23 mouse cellular contexts compared by ENCODE assay signal in genomic region chr9:92252718-92253117, GRCm38 (mm10). TPM values are rescaled to one million over a fixed set of nuclear protein-coding genes. Genes with fewer than 3 reads are reported as not detected.
DNase-seq lines count a peak whose midpoint lies in the region; ATAC-seq and TF ChIP-seq lines count a peak whose summit lies in the region.
"Had no signal": no experiment of that assay in that cellular context is flagged by ENCODE, and none has a peak within 500 bp of the region (broad histone marks: within the 10 kb centered on the region; RNA-seq: fewer than 3 reads in every experiment).

No protein-coding gene starts in this region.

- no peaks in the 10 kb centered on the region for H3K27me3 ChIP-seq in intestine, embryonic 14.5 days (replicated peaks; ENCODE audit: control insufficient read depth, insufficient read depth, low read length)
- H3K27me3 ChIP-seq in intestine, embryonic 15.5 days (replicated peaks), result no peaks in the 10 kb centered on the region
- no peaks in the 10 kb centered on the region for H3K27me3 ChIP-seq in liver, embryonic 14.5 days (ENCODE audit: control insufficient read depth, insufficient read depth, low read length)
- H3K27me3 ChIP-seq in splenic B cell, adult 2 months (ENCODE audit: control insufficient read depth, insufficient read depth, low read length, poor library complexity, severe bottlenecking), result no peaks in the 10 kb centered on the region
- H3K27me3 ChIP-seq in midbrain, embryonic 14.5 days (ENCODE audit: control insufficient read depth, insufficient read depth, low read length), result no peaks in the 10 kb centered on the region
- H3K27me3 ChIP-seq: embryonic facial prominence, embryonic 13.5 days; hindbrain, embryonic 12.5 days; limb, embryonic 13.5 days; Patski had no signal

- TF ChIP-seq POLR2A in lung, adult 2 months (IDR thresholded peaks at IDR 0.05; ENCODE audit: borderline replicate concordance, extremely low read depth, low read depth, low read length), result no peak

- H3K9me3 ChIP-seq in intestine, embryonic 14.5 days (ENCODE audit: control insufficient read depth, low read length), result no peaks in the 10 kb centered on the region
- no peaks in the 10 kb centered on the region for H3K9me3 ChIP-seq in intestine, embryonic 15.5 days
- H3K9me3 ChIP-seq in liver, embryonic 14.5 days (ENCODE audit: control insufficient read depth, low read length), result no peaks in the 10 kb centered on the region
- H3K9me3 ChIP-seq in midbrain, embryonic 14.5 days (ENCODE audit: control insufficient read depth, low read length), result no peaks in the 10 kb centered on the region
- H3K9me3 ChIP-seq: embryonic facial prominence, embryonic 13.5 days; hindbrain, embryonic 12.5 days; limb, embryonic 13.5 days had no signal

- no peak for TF ChIP-seq EP300 in liver, embryonic 14.5 days (IDR thresholded peaks at IDR 0.05; ENCODE audit: low read depth)

- no peak overlapping the region for H3K27ac ChIP-seq in intestine, embryonic 14.5 days (ENCODE audit: low read depth)
- H3K27ac ChIP-seq in intestine, embryonic 15.5 days, result no peak overlapping the region
- no peak overlapping the region for H3K27ac ChIP-seq in liver, embryonic 14.5 days
- no peak overlapping the region for H3K27ac ChIP-seq in midbrain, embryonic 14.5 days (replicated peaks; ENCODE audit: low read depth, low read length)
- H3K27ac ChIP-seq: embryonic facial prominence, embryonic 13.5 days; hindbrain, embryonic 12.5 days; limb, embryonic 13.5 days; stomach, postnatal 0 days had no signal

- TF ChIP-seq CTCF in lung, adult 2 months (IDR thresholded peaks at IDR 0.05; ENCODE audit: insufficient read depth, low read length), result no peak
- TF ChIP-seq CTCF in liver, embryonic 14.5 days (IDR thresholded peaks at IDR 0.05; ENCODE audit: low read depth), result no peak

- H3K4me3 ChIP-seq in intestine, embryonic 14.5 days (ENCODE audit: low read depth, low read length), result no peak overlapping the region
- no peak overlapping the region for H3K4me3 ChIP-seq in intestine, embryonic 15.5 days (replicated peaks)
- H3K4me3 ChIP-seq in lung, adult 2 months (replicated peaks; ENCODE audit: extremely low read depth, low read depth, low read length), result peak overlapping the region; percentile 45
- no peak overlapping the region for H3K4me3 ChIP-seq in liver, embryonic 14.5 days (ENCODE audit: insufficient read depth in 1 of 2, low read depth in 2 of 2, low read length in 2 of 2)
- H3K4me3 ChIP-seq in midbrain, embryonic 14.5 days (replicated peaks; ENCODE audit: low read depth, low read length), result no peak overlapping the region
- H3K4me3 ChIP-seq: embryonic facial prominence, embryonic 13.5 days; hindbrain, embryonic 12.5 days; limb, embryonic 13.5 days had no signal

- DNase-seq in intestine, embryonic 14.5 days (ENCODE audit: low spot score), result no peak
- no peak for DNase-seq in lung, adult 2 months
- no peak for DNase-seq in lung, postnatal 36 days
- DNase-seq in liver, embryonic 14.5 days (ENCODE audit: low read depth in 3 of 3, low spot score in 3 of 3), result no peak
- peak; percentile 64 for DNase-seq in splenic B cell, adult 2 months (ENCODE audit: low read depth, low spot score)
- no peak for DNase-seq in cerebellum, adult 11-12 months
- no peak for DNase-seq in midbrain, embryonic 14.5 days
- DNase-seq: adrenal gland, postnatal 10 days; cerebellum, postnatal 14 days; lung, postnatal 10 days had no signal

- 83% methylated on average over 5 of the region's 5 CpGs for WGBS in intestine, embryonic 14.5 days
- 81% methylated on average over 5 of the region's 5 CpGs for WGBS in intestine, embryonic 15.5 days
- WGBS in lung, adult 2 months, result 43% methylated on average over 5 of the region's 5 CpGs
- WGBS in liver, embryonic 14.5 days (ENCODE audit: insufficient replicate concordance), result 39% methylated on average over 5 of the region's 5 CpGs
- 83% methylated on average over 5 of the region's 5 CpGs for WGBS in midbrain, embryonic 14.5 days

- H3K4me1 ChIP-seq in intestine, embryonic 14.5 days (replicated peaks; ENCODE audit: control insufficient read depth, insufficient read depth, low read length), result peaks cover 5% of the 10 kb centered on the region; the same call in 1 of the 2 replicates
- H3K4me1 ChIP-seq in intestine, embryonic 15.5 days (replicated peaks), result 0 out of 2 replicates have a peak, but pooled peaks cover 3% of the 10 kb centered on the region
- peaks cover 16% of the 10 kb centered on the region for H3K4me1 ChIP-seq in lung, adult 2 months (ENCODE audit: control insufficient read depth, insufficient read depth, low read length)
- peaks cover 2 to 17% of the 10 kb centered on the region in 2 experiments; a peak in 3 of 4 replicates for H3K4me1 ChIP-seq in liver, embryonic 14.5 days (replicated peaks; ENCODE audit: control insufficient read depth in 2 of 2, insufficient read depth in 2 of 2, low read length in 1 of 2)
- 0 out of 2 replicates have a peak, but pooled peaks cover 9% of the 10 kb centered on the region for H3K4me1 ChIP-seq in midbrain, embryonic 14.5 days (ENCODE audit: control insufficient read depth, insufficient read depth, low read length)

- H3K4me2 ChIP-seq in intestine, embryonic 14.5 days (ENCODE audit: low read length), result 0 out of 2 replicates have a peak overlapping the region, but pooled peaks have one; percentile 74
- no peak overlapping the region for H3K4me2 ChIP-seq in intestine, embryonic 15.5 days (replicated peaks)
- peak overlapping the region; percentile 45 for H3K4me2 ChIP-seq in liver, embryonic 14.5 days (ENCODE audit: low read depth)
- H3K4me2 ChIP-seq in midbrain, embryonic 14.5 days (ENCODE audit: low read length), result no peak overlapping the region
- H3K4me2 ChIP-seq: embryonic facial prominence, embryonic 13.5 days; hindbrain, embryonic 12.5 days; limb, embryonic 13.5 days had no signal

- no peak for ATAC-seq in intestine, embryonic 14.5 days (replicated peaks; ENCODE audit: low FRiP score, low TSS enrichment, low read depth)
- no peak for ATAC-seq in intestine, embryonic 15.5 days
- no peak for ATAC-seq in liver, embryonic 14.5 days (ENCODE audit: insufficient read depth)
- no peak for ATAC-seq in midbrain, embryonic 14.5 days (ENCODE audit: low FRiP score, low TSS enrichment)
- ATAC-seq: activated CD4-positive, CD25-positive, alpha-beta regulatory T cell, adult 4 months; forebrain, embryonic 16.5 days; Patski had no signal

- no peaks in the 10 kb centered on the region for H3K36me3 ChIP-seq in intestine, embryonic 14.5 days (ENCODE audit: control insufficient read depth, insufficient read depth, low read length)
- no peaks in the 10 kb centered on the region for H3K36me3 ChIP-seq in intestine, embryonic 15.5 days
- H3K36me3 ChIP-seq in liver, embryonic 14.5 days (replicated peaks; ENCODE audit: control insufficient read depth, insufficient read depth, low read depth), result no peaks in the 10 kb centered on the region
- no peaks in the 10 kb centered on the region for H3K36me3 ChIP-seq in splenic B cell, adult 2 months (ENCODE audit: control insufficient read depth, insufficient read depth, low read length, poor library complexity, severe bottlenecking)
- H3K36me3 ChIP-seq in midbrain, embryonic 14.5 days (ENCODE audit: control insufficient read depth, insufficient read depth, low read length), result no peaks in the 10 kb centered on the region
- H3K36me3 ChIP-seq: embryonic facial prominence, embryonic 13.5 days; hindbrain, embryonic 12.5 days; limb, embryonic 13.5 days had no signal

- no peak overlapping the region for H3K9ac ChIP-seq in intestine, embryonic 14.5 days (ENCODE audit: low read length)
- H3K9ac ChIP-seq in intestine, embryonic 15.5 days, result no peak overlapping the region
- H3K9ac ChIP-seq in liver, embryonic 14.5 days (replicated peaks), result no peak overlapping the region
- no peak overlapping the region for H3K9ac ChIP-seq in midbrain, embryonic 14.5 days (replicated peaks; ENCODE audit: low read length)
- H3K9ac ChIP-seq: embryonic facial prominence, embryonic 13.5 days; hindbrain, embryonic 12.5 days; limb, embryonic 13.5 days had no signal

RNA-seq across cellular contexts. Expression of gene Plscr1, which starts 3.2 kb away (rescaled TPM):
- polyA plus RNA-seq in intestine, embryonic 14.5 days (2014; fragmentation: Nextera tagmentation; extraction: Ambion mirVana), result 68.3 and 68.8 TPM in 2 replicates
- polyA plus RNA-seq in intestine, embryonic 15.5 days (2015; fragmentation: Nextera tagmentation; extraction: Ambion mirVana), result 95.1 and 108 TPM in 2 replicates
- polyA plus RNA-seq in lung, adult 2 months (2012; rRNA removed), result 30.0 and 34.1 TPM in 2 replicates
- polyA plus RNA-seq in liver, embryonic 14.5 days (2012; rRNA removed), result 8.1 and 12.3 TPM in 2 replicates
- 23.0 and 26.2 TPM in 2 replicates for polyA plus RNA-seq in liver, embryonic 14.5 days (2014; fragmentation: Nextera tagmentation; extraction: Ambion mirVana)
- polyA plus RNA-seq in midbrain, embryonic 14.5 days (2014; fragmentation: Nextera tagmentation; extraction: Ambion mirVana), result 7.8 and 10.0 TPM in 2 replicates

RNA-seq across cellular contexts. Expression of gene Plscr2, which starts 22.7 kb away (rescaled TPM):
- 0.87 and 1.6 TPM in 2 replicates for polyA plus RNA-seq in intestine, embryonic 14.5 days (2014; fragmentation: Nextera tagmentation; extraction: Ambion mirVana)
- polyA plus RNA-seq in intestine, embryonic 15.5 days (2015; fragmentation: Nextera tagmentation; extraction: Ambion mirVana), result 1.3 TPM in 2 replicates
- 13.0 and 22.7 TPM in 2 replicates for polyA plus RNA-seq in lung, adult 2 months (2012; rRNA removed)
- 0.12 and 0.16 TPM in 2 replicates for polyA plus RNA-seq in liver, embryonic 14.5 days (2012; rRNA removed)
- polyA plus RNA-seq in liver, embryonic 14.5 days (2014; fragmentation: Nextera tagmentation; extraction: Ambion mirVana), result 0.40 and 0.46 TPM in 2 replicates
- 0.43 TPM in 1 of 2 replicates, not detected in the other for polyA plus RNA-seq in midbrain, embryonic 14.5 days (2014; fragmentation: Nextera tagmentation; extraction: Ambion mirVana)
- polyA plus RNA-seq: activated CD4-positive, CD25-positive, alpha-beta regulatory T cell, adult 4 months had no signal

RNA-seq across cellular contexts. Expression of gene 1700057G04Rik, which starts 56.5 kb away (rescaled TPM):
- not detected in 2 replicates for polyA plus RNA-seq in intestine, embryonic 14.5 days (2014; fragmentation: Nextera tagmentation; extraction: Ambion mirVana)
- not detected in 2 replicates for polyA plus RNA-seq in intestine, embryonic 15.5 days (2015; fragmentation: Nextera tagmentation; extraction: Ambion mirVana)
- not detected in 2 replicates for polyA plus RNA-seq in lung, adult 2 months (2012; rRNA removed)
- polyA plus RNA-seq in liver, embryonic 14.5 days (2012; rRNA removed), result not detected in 2 replicates
- not detected in 2 replicates for polyA plus RNA-seq in liver, embryonic 14.5 days (2014; fragmentation: Nextera tagmentation; extraction: Ambion mirVana)
- not detected in 2 replicates for polyA plus RNA-seq in midbrain, embryonic 14.5 days (2014; fragmentation: Nextera tagmentation; extraction: Ambion mirVana)
- polyA plus RNA-seq: activated CD4-positive, CD25-positive, alpha-beta regulatory T cell, adult 4 months; brain, embryonic 14.5 days; embryonic facial prominence, embryonic 13.5 days; forebrain, embryonic 16.5 days; heart, postnatal 0 days; hindbrain, embryonic 12.5 days; large intestine, adult 2 months; limb, embryonic 13.5 days; midbrain, postnatal 0 days; Patski; stomach, postnatal 0 days; thymus, postnatal 0 days had no signal

RNA-seq across cellular contexts. Expression of gene Plscr5, which starts 60.0 kb away (rescaled TPM):
- polyA plus RNA-seq in intestine, embryonic 14.5 days (2014; fragmentation: Nextera tagmentation; extraction: Ambion mirVana), result not detected in 2 replicates
- not detected in 2 replicates for polyA plus RNA-seq in intestine, embryonic 15.5 days (2015; fragmentation: Nextera tagmentation; extraction: Ambion mirVana)
- not detected in 2 replicates for polyA plus RNA-seq in lung, adult 2 months (2012; rRNA removed)
- not detected in 2 replicates for polyA plus RNA-seq in liver, embryonic 14.5 days (2012; rRNA removed)
- polyA plus RNA-seq in liver, embryonic 14.5 days (2014; fragmentation: Nextera tagmentation; extraction: Ambion mirVana), result not detected in 2 replicates
- polyA plus RNA-seq in midbrain, embryonic 14.5 days (2014; fragmentation: Nextera tagmentation; extraction: Ambion mirVana), result 0.36 and 0.47 TPM in 2 replicates
- polyA plus RNA-seq: activated CD4-positive, CD25-positive, alpha-beta regulatory T cell, adult 4 months; embryonic facial prominence, embryonic 13.5 days; heart, postnatal 0 days; hindbrain, embryonic 12.5 days; large intestine, adult 2 months; limb, embryonic 13.5 days; Patski; stomach, postnatal 0 days; thymus, postnatal 0 days had no signal

Comparison
In these comparisons a context has a peak if more than half of its experiments do, and no peak if none do; other contexts are left out.
1. H3K4me2 ChIP-seq: peak in intestine, embryonic 14.5 days (single experiment) and liver, embryonic 14.5 days (single experiment); none in intestine, embryonic 15.5 days (single experiment) and midbrain, embryonic 14.5 days (single experiment).